Mouse (Mus musculus) ES-Bruce4 (cell line): ENCODE results near the gene Chfr.

ENCODE experiments used
- CTCF ChIP-seq: IDR thresholded peaks from one replicate; pipeline ENCODE4 v1.8.1; 2011; ENCODE audit warnings: low read depth, low read length
- EP300 ChIP-seq: IDR thresholded peaks from 2 replicates; pipeline ENCODE4 v1.6.1; 2011; ENCODE audit warnings: low read depth, low read length; ENCODE audit not compliant: insufficient read depth
- POLR2A ChIP-seq: IDR thresholded peaks from one replicate; pipeline ENCODE4 v1.8.1; 2011; ENCODE audit warnings: low read length; ENCODE audit not compliant: insufficient read depth

DNA sequence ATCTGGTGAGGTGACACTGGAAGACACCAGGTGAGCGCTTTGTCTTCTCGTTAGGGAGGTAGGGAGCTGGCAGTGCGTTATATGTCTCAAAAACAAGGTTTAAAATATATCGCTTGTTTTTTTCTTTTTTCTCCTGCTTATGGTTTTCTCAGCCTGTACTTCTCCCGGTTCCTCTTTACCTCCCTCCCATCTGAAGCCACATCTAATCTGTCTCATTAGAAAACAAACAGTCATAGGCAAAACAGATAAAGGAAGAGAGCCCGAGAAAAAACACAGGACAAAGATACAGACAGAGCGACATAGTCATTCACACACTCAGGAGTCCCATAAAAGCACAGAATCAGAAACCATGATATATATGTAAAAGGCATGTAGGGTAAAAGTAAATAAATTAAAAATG, 4.8 kb downstream of the Chfr start:
- TF ChIP-seq POLR2A: no peak
- no peak for TF ChIP-seq CTCF
- no peak for TF ChIP-seq EP300
